Mouse (Mus musculus): Measurements from ENCODE around the gene Mb. TPM values are rescaled to one million over a fixed set of nuclear protein-coding genes. Genes with fewer than 3 reads are reported as not detected.
"Not testable (repeated sequence)": the region's sequence is repeated elsewhere in the genome, so short reads cannot be mapped to it uniquely, and the experiment has no call there.

Mb gene
- polyA plus RNA-seq, 1 experiment from 2014 or later = not detected

DNA sequence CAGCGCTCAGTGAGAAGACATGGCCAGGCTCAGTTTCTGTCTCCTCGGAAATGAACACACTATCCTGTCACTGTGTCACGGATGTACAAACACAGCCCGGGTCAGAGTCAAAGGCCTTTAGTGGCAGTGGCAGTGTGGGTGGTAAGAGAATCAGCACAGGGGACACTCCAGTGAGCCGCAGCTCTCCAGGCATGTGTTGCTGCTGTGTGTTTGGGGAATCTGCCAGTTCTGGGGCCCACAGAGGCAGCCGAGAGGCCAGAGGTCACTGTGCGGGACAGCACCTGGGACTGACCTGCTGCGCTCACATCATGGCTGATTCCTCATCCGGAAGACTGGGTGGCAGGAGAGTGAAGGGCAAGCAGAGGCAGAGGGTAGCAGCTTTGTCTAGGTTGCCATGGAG is 27.4 kb upstream of the Mb start:
- Histone ChIP-seq H3K27ac (no peak overlapping the region), H3K79me2 (ENCODE audit: inconsistent target) (no peaks in the 10 kb centered on the region), H3K36me3 (ENCODE audit: inconsistent target) (no peaks in the 10 kb centered on the region), H3K4me3 (ENCODE audit: inconsistent target) (no peak overlapping the region)
- WGBS (ENCODE audit: missing documents) = 89% methylated on average over 9 of the region's 9 CpGs

- no peaks in the 10 kb centered on the region for H3K36me3 ChIP-seq (ENCODE audit: inconsistent target)
- H3K27ac ChIP-seq = no peak overlapping the region
- no peak overlapping the region for H3K4me3 ChIP-seq (ENCODE audit: inconsistent target)
- WGBS (ENCODE audit: missing documents) = 88% methylated on average over 3 of the region's 3 CpGs
- no peaks in the 10 kb centered on the region for H3K79me2 ChIP-seq (ENCODE audit: inconsistent target)
Measured at GRCm38 (mm10) chr15:77076523-77076922, 26.1 kb upstream of the Mb start.

GRCm38 (mm10) chr15:77072556-77073163 is 22.2 kb upstream of the Mb start:
- Histone ChIP-seq H3K79me2 (ENCODE audit: inconsistent target) (no peaks in the 10 kb centered on the region), H3K36me3 (ENCODE audit: inconsistent target) (no peaks in the 10 kb centered on the region), H3K27ac (no peak overlapping the region), H3K4me3 (ENCODE audit: inconsistent target) (no peak overlapping the region)
- WGBS (ENCODE audit: missing documents) = 84% methylated on average over 4 of the region's 4 CpGs

GRCm38 (mm10) chr15:77071501-77071900 is 21.0 kb upstream of the Mb start:
- Histone ChIP-seq H3K79me2 (ENCODE audit: inconsistent target) (no peaks in the 10 kb centered on the region), H3K36me3 (ENCODE audit: inconsistent target) (no peaks in the 10 kb centered on the region), H3K4me3 (ENCODE audit: inconsistent target) (no peak overlapping the region), H3K27ac (no peak overlapping the region)
- WGBS (ENCODE audit: missing documents) = 4% methylated on average over 9 of the region's 10 CpGs

- Histone ChIP-seq H3K4me3 (ENCODE audit: inconsistent target) (no peak overlapping the region), H3K36me3 (ENCODE audit: inconsistent target) (no peaks in the 10 kb centered on the region), H3K27ac (no peak overlapping the region), H3K79me2 (ENCODE audit: inconsistent target) (no peaks in the 10 kb centered on the region)
- 79% methylated on average over 11 of the region's 11 CpGs for WGBS (ENCODE audit: missing documents)
Measured at GRCm38 (mm10) chr15:77070745-77071268, 20.3 kb upstream of the Mb start.

- no peaks in the 10 kb centered on the region for H3K36me3 ChIP-seq (ENCODE audit: inconsistent target)
- H3K79me2 ChIP-seq (ENCODE audit: inconsistent target) = no peaks in the 10 kb centered on the region
- WGBS (ENCODE audit: missing documents) = 94% methylated on average over 3 of the region's 3 CpGs
- no peak overlapping the region for H3K27ac ChIP-seq
- H3K4me3 ChIP-seq (ENCODE audit: inconsistent target) = no peak overlapping the region
Measured at GRCm38 (mm10) chr15:77069019-77069418, 18.5 kb upstream of the Mb start.

DNA sequence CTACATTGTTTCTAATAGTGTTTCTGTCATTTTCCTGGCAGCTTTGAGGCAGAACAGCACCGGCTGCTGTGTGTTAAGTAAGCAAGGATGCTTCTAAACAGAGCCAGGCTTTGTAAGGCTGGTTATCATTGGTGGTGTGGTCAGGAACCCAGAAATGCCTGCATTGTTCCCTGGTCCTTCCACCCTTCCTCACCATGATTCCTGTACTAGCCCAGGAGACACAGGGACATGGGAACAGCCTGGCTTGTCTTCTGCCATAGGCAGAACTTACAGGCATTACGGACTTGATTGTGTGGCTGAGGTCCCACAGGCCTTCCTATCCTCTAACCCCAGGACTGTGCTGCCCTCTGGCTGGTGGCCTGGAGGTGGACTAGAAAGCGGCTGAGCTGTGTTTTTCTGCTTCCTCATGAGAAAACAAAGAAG is 18.0 kb upstream of the Mb start:
- Histone ChIP-seq H3K4me3 (ENCODE audit: inconsistent target) (no peak overlapping the region), H3K79me2 (ENCODE audit: inconsistent target) (no peaks in the 10 kb centered on the region)

DNA sequence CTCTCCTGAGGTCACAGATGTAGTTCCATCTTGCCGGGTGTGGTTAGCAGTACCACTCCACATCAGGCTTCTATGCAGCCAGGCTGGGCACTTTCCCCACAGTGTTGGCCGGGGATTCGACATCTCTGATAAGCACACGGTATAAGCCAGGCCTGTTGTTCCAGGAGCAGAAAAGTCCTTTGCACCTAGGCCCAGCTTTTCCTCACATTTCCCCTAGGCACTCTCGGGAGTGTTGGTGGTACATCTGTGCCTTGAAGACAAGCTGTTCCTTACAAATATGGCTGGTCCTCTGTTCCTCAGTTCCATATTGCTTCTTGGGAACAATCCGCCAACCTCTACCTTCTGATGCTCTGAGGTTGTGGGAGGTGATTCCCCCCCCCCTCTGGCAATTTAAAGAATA is 15.8 kb upstream of the Mb start:
- H3K27ac ChIP-seq = no peak overlapping the region
- WGBS (ENCODE audit: missing documents) = 95% methylated on average over 6 of the region's 6 CpGs
- no peak overlapping the region for H3K4me3 ChIP-seq (ENCODE audit: inconsistent target)
- no peaks in the 10 kb centered on the region for H3K36me3 ChIP-seq (ENCODE audit: inconsistent target)
- no peaks in the 10 kb centered on the region for H3K79me2 ChIP-seq (ENCODE audit: inconsistent target)

More for the DNA sequence above, 18.0 kb upstream of the Mb start:
- H3K36me3 ChIP-seq (ENCODE audit: inconsistent target) = no peaks in the 10 kb centered on the region
- WGBS (ENCODE audit: missing documents) = 75% methylated on average over 3 of the region's 3 CpGs
- no peak overlapping the region for H3K27ac ChIP-seq

GRCm38 (mm10) chr15:77065259-77065852 is 14.9 kb upstream of the Mb start:
- WGBS (ENCODE audit: missing documents) = 91% methylated on average over 6 of the region's 6 CpGs
- H3K79me2 ChIP-seq (ENCODE audit: inconsistent target) = no peaks in the 10 kb centered on the region
- H3K36me3 ChIP-seq (ENCODE audit: inconsistent target) = no peaks in the 10 kb centered on the region
- H3K4me3 ChIP-seq (ENCODE audit: inconsistent target) = no peak overlapping the region
- H3K27ac ChIP-seq = no peak overlapping the region

- no peak overlapping the region for H3K4me3 ChIP-seq (ENCODE audit: inconsistent target)
- H3K36me3 ChIP-seq (ENCODE audit: inconsistent target) = no peaks in the 10 kb centered on the region
- H3K27ac ChIP-seq = no peak overlapping the region
- no peaks in the 10 kb centered on the region for H3K79me2 ChIP-seq (ENCODE audit: inconsistent target)
Measured at GRCm38 (mm10) chr15:77062746-77063145, 12.3 kb upstream of the Mb start.

- H3K79me2 ChIP-seq (ENCODE audit: inconsistent target); H3K36me3 ChIP-seq (ENCODE audit: inconsistent target); H3K27ac ChIP-seq; H3K4me3 ChIP-seq (ENCODE audit: inconsistent target): not testable (repeated sequence)
- 92% methylated on average over 4 of the region's 4 CpGs for WGBS (ENCODE audit: missing documents)
Measured at GRCm38 (mm10) chr15:77059416-77059815, 8.9 kb upstream of the Mb start.

- Histone ChIP-seq H3K4me3 (ENCODE audit: inconsistent target) (no peak overlapping the region), H3K27ac (no peak overlapping the region), H3K36me3 (ENCODE audit: inconsistent target) (no peaks in the 10 kb centered on the region), H3K79me2 (ENCODE audit: inconsistent target) (no peaks in the 10 kb centered on the region)
Measured at GRCm38 (mm10) chr15:77058566-77058965, 8.1 kb upstream of the Mb start.

- 47% methylated on average over 3 of the region's 3 CpGs for WGBS (ENCODE audit: missing documents)
- Histone ChIP-seq H3K27ac (no peak overlapping the region), H3K4me3 (ENCODE audit: inconsistent target) (no peak overlapping the region), H3K79me2 (ENCODE audit: inconsistent target) (no peaks in the 10 kb centered on the region), H3K36me3 (ENCODE audit: inconsistent target) (no peaks in the 10 kb centered on the region)
Measured at GRCm38 (mm10) chr15:77056791-77057051, 6.3 kb upstream of the Mb start.

- WGBS (ENCODE audit: missing documents) = 82% methylated on average over 6 of the region's 6 CpGs
- no peak overlapping the region for H3K4me3 ChIP-seq (ENCODE audit: inconsistent target)
- H3K36me3 ChIP-seq (ENCODE audit: inconsistent target) = no peaks in the 10 kb centered on the region
- no peak overlapping the region for H3K27ac ChIP-seq
- H3K79me2 ChIP-seq (ENCODE audit: inconsistent target) = no peaks in the 10 kb centered on the region
Measured at GRCm38 (mm10) chr15:77056001-77056790, 5.7 kb upstream of the Mb start.

GRCm38 (mm10) chr15:77054611-77055175 is 4.2 kb upstream of the Mb start:
- Histone ChIP-seq H3K36me3 (ENCODE audit: inconsistent target) (no peaks in the 10 kb centered on the region), H3K79me2 (ENCODE audit: inconsistent target) (no peaks in the 10 kb centered on the region), H3K27ac (no peak overlapping the region), H3K4me3 (ENCODE audit: inconsistent target) (no peak overlapping the region)
- WGBS (ENCODE audit: missing documents) = 81% methylated on average over 5 of the region's 5 CpGs

All from macrophage (primary cell).